Mouse (Mus musculus) heart, embryonic 11.5 days (tissue): ENCODE data around the gene Nudt1. TPM values are rescaled to one million over a fixed set of nuclear protein-coding genes. Genes with fewer than 3 reads are reported as not detected.
"Not testable (repeated sequence)": the region's sequence is repeated elsewhere in the genome, so short reads cannot be mapped to it uniquely, and the experiment has no call there.

ENCODE experiments used
- ATAC-seq: fragments of 200-750 bp; cut with Nextera tagmentation; replicated peaks from 2 replicates; pipeline ENCODE4 v1.8.0; 2017; ENCODE audit warnings: moderate library complexity; ENCODE audit not compliant: insufficient number of reproducible peaks, low FRiP score, low TSS enrichment
- H3K27ac ChIP-seq: fragments of 300-500 bp; sonication (generic); 2 replicates; pipeline ENCODE4 v1.5.1; 2014; ENCODE audit warnings: mild to moderate bottlenecking, low read depth, low read length
- H3K27me3 ChIP-seq: fragments of 300-500 bp; sonication (generic); 2 replicates; pipeline ENCODE4 v1.6.1; 2014; ENCODE audit warnings: mild to moderate bottlenecking, low read length, mixed read lengths; ENCODE audit not compliant: control insufficient read depth, insufficient read depth
- H3K36me3 ChIP-seq: fragments of 300-500 bp; sonication (generic); 2 replicates; pipeline ENCODE4 v1.6.1; 2014; ENCODE audit warnings: mild to moderate bottlenecking, low read length, moderate library complexity, mixed read lengths; ENCODE audit not compliant: control insufficient read depth, insufficient read depth
- H3K4me1 ChIP-seq: fragments of 300-500 bp; sonication (generic); 2 replicates; pipeline ENCODE4 v1.6.1; 2014; ENCODE audit warnings: low read length; ENCODE audit not compliant: control insufficient read depth, insufficient read depth
- H3K4me2 ChIP-seq: fragments of 300-500 bp; sonication (generic); 2 replicates; pipeline ENCODE4 v1.6.1; 2014; ENCODE audit warnings: mild to moderate bottlenecking, moderate library complexity
- H3K4me3 ChIP-seq: fragments of 300-500 bp; sonication (generic); 2 replicates; pipeline ENCODE4 v1.5.1; 2014; ENCODE audit warnings: low read depth, low read length
- H3K9ac ChIP-seq: fragments of 300-500 bp; sonication (generic); 2 replicates; pipeline ENCODE4 v1.6.1; 2014; ENCODE audit warnings: mild to moderate bottlenecking, low read depth, low read length, moderate library complexity
- H3K9me3 ChIP-seq: fragments of 300-500 bp; sonication (generic); replicated peaks from 2 replicates; pipeline ENCODE4 v1.6.1; 2016; ENCODE audit warnings: low read length; ENCODE audit not compliant: control insufficient read depth
- WGBS: fragments of 180-500 bp; shearing (Covaris S2); extraction: QIAGEN DNeasy Blood & Tissue Kit; methylation state at CpG from one replicate; pipeline ENCODE4 v1.1.7; 2014; ENCODE audit not compliant: insufficient replicate concordance; 5-methylcytosine and 5-hydroxymethylcytosine counted together
- polyA plus RNA-seq: library from polyadenylated mRNA; unstranded; fragments of >200 nt; fragmentation: Nextera tagmentation; extraction: Ambion mirVana; gene quantifications from 2 replicates; pipeline ENCODE4 v1.2.1, GENCODE M21; 2014

The Nudt1 gene
- polyA plus RNA-seq, 1 experiment from 2014 or later = 27.4 TPM

DNA sequence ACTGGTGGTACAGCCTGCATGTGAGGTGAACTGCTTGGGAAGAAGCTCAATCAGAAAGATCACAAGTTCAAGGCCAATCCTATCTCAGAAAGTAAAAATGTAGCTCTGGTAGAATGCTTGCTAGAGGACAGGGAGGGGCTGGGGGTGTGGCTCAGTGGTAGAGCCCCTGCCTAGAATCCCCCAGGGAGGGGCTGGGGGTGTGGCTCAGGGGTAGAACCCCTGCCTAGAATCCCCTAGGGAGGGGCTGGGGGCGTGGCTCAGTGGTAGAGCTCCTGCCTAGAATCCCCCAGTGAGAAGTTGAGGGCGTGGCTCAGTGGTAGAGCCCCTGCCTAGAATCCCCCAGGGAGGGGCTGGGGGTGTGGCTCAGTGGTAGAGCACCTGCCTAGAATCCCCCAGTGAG is 46.7 kb downstream of the Nudt1 start:
- H3K36me3 ChIP-seq, H3K4me3 ChIP-seq: not testable (repeated sequence)

GRCm38 (mm10) chr5:140368926-140369325 is 47.5 kb downstream of the Nudt1 start:
- no peaks in the 10 kb centered on the region for H3K27me3 ChIP-seq
- WGBS = 93% methylated on average over 4 of the region's 4 CpGs
- no peak overlapping the region for H3K9ac ChIP-seq
- H3K4me1 ChIP-seq = peaks cover 11% of the 10 kb centered on the region
- H3K27ac ChIP-seq = no peak overlapping the region
- H3K9me3 ChIP-seq = no peaks in the 10 kb centered on the region
- H3K4me2 ChIP-seq = no peak overlapping the region
- no peak for ATAC-seq
- H3K4me3 ChIP-seq = no peak overlapping the region
- no peaks in the 10 kb centered on the region for H3K36me3 ChIP-seq

More for the DNA sequence above, 46.7 kb downstream of the Nudt1 start:
- not testable (repeated sequence) for H3K27ac ChIP-seq, H3K9ac ChIP-seq, H3K4me2 ChIP-seq, ATAC-seq, H3K9me3 ChIP-seq, H3K27me3 ChIP-seq
- peaks cover 11% of the 10 kb centered on the region for H3K4me1 ChIP-seq
- WGBS = 89% methylated on average over 2 of the region's 2 CpGs

- Histone ChIP-seq H3K4me1 (peaks cover 11% of the 10 kb centered on the region), H3K4me3 (no peak overlapping the region), H3K9me3 (no peaks in the 10 kb centered on the region), H3K4me2 (no peak overlapping the region), H3K9ac (no peak overlapping the region), H3K36me3 (no peaks in the 10 kb centered on the region), H3K27ac (no peak overlapping the region), H3K27me3 (no peaks in the 10 kb centered on the region)
- no peak for ATAC-seq
- WGBS = 56% methylated on average over 2 of the region's 2 CpGs
These were observed 48.0 kb downstream of the Nudt1 start for GRCm38 (mm10) chr5:140369466-140369865.

DNA sequence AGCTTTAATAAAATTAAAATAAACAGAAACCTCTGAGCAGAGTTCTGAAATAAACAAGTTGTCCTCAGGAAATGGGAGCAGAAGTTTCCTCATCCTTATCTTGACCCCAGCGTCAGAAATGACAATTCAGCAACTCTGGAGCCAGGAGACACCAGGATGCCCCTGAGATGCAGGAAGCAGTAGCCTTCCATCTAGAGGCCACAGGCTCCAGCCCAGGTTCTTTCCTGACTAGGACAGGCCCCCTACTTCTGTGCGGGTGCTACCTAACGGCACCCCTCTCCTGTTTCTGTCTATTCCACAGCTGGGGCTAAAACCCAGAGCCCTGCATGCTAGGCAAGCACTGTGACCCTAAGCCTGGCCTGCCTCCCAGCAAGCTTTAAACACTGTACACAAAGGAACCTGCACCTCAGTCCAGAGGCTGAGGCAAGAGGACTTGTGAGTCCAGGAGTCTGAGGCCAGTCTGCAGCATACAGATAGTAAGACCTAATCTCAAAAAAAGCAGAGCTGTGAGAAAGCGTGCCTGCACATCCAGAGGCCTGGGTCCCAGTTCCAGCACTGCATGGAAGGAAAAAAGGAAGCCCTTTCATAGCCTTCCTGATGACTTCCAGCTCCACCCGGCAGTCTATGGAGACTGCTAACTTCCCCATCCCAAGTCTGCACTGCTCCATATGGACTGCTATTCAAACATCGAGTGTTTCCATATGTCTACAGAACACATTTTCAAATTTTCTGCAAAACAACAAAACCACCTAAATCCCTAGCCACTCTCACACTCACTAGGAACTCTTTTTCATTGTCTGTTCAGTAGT is 49.2 kb downstream of the Nudt1 start:
- H3K9ac ChIP-seq = peak overlapping the region; percentile 46; the same call in 1 of the 2 replicates

GRCm38 (mm10) chr5:140371671-140372070 is 50.2 kb downstream of the Nudt1 start:
- H3K4me3 ChIP-seq = no peak overlapping the region
- no peak overlapping the region for H3K9ac ChIP-seq
- no peaks in the 10 kb centered on the region for H3K9me3 ChIP-seq
- no peak overlapping the region for H3K27ac ChIP-seq
- no peak overlapping the region for H3K4me2 ChIP-seq
- 93% methylated on average over 3 of the region's 3 CpGs for WGBS
- peaks cover 11% of the 10 kb centered on the region for H3K4me1 ChIP-seq
- no peaks in the 10 kb centered on the region for H3K36me3 ChIP-seq
- ATAC-seq = no peak
- no peaks in the 10 kb centered on the region for H3K27me3 ChIP-seq

More for the DNA sequence above, 49.2 kb downstream of the Nudt1 start:
- H3K27ac ChIP-seq = peak overlapping the region; percentile 71
- H3K9me3 ChIP-seq = no peaks in the 10 kb centered on the region
- no peak for ATAC-seq
- no peaks in the 10 kb centered on the region for H3K27me3 ChIP-seq
- H3K4me1 ChIP-seq = peaks cover 11% of the 10 kb centered on the region
- H3K4me3 ChIP-seq = no peak overlapping the region
- 56% methylated on average over 6 of the region's 6 CpGs for WGBS
- no peaks in the 10 kb centered on the region for H3K36me3 ChIP-seq
- H3K4me2 ChIP-seq = no peak overlapping the region

- 77% methylated on average over 2 of the region's 2 CpGs for WGBS
- Histone ChIP-seq H3K9me3 (no peaks in the 10 kb centered on the region), H3K27ac (no peak overlapping the region), H3K36me3 (no peaks in the 10 kb centered on the region), H3K27me3 (no peaks in the 10 kb centered on the region), H3K4me1 (peaks cover 11% of the 10 kb centered on the region), H3K4me2 (no peak overlapping the region), H3K4me3 (no peak overlapping the region), H3K9ac (no peak overlapping the region)
- no peak for ATAC-seq
These were observed 52.3 kb downstream of the Nudt1 start for GRCm38 (mm10) chr5:140373711-140374110.

DNA sequence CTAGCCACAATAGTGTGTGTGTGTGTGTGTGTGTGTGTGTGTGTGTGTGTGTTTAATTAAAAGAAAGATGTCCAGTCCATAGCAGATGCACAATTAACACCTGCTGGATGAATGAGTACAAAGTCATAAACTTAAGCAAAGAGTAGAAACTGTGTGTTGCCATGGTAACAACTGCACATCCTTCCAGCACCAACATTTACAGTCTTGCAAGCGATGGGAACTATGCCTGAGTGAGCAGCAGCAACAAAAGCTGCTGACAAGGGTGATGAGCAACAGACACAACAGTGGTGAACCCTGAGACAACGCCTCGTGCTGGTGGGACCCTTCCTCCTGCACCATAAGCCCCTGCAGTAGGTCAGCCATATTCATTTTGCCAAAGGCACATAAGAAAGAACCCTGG is 52.8 kb downstream of the Nudt1 start:
- Histone ChIP-seq H3K27me3 (no peaks in the 10 kb centered on the region), H3K4me2 (no peak overlapping the region), H3K4me3 (no peak overlapping the region), H3K9me3 (no peaks in the 10 kb centered on the region), H3K9ac (no peak overlapping the region), H3K36me3 (no peaks in the 10 kb centered on the region), H3K4me1 (peaks cover 12% of the 10 kb centered on the region), H3K27ac (no peak overlapping the region)
- WGBS = 30% methylated on average over 3 of the region's 3 CpGs
- ATAC-seq = no peak

- Histone ChIP-seq H3K9me3 (no peaks in the 10 kb centered on the region), H3K27me3 (no peaks in the 10 kb centered on the region), H3K9ac (no peak overlapping the region), H3K4me2 (no peak overlapping the region), H3K4me1 (peaks cover 10% of the 10 kb centered on the region), H3K36me3 (no peaks in the 10 kb centered on the region), H3K4me3 (no peak overlapping the region), H3K27ac (no peak overlapping the region)
- 84% methylated on average over 4 of the region's 4 CpGs for WGBS
- ATAC-seq = no peak
These were observed 53.9 kb downstream of the Nudt1 start for GRCm38 (mm10) chr5:140375249-140375829.
